Mouse (Mus musculus) liver, embryonic 12.5 days (tissue): ENCODE measurements around the gene Ttc37. TPM values are rescaled to one million over a fixed set of nuclear protein-coding genes. Genes with fewer than 3 reads are reported as not detected.

ENCODE experiments used
- polyA plus RNA-seq: library from polyadenylated mRNA; unstranded; fragments of >200 nt; fragmentation: Nextera tagmentation; extraction: Ambion mirVana; gene quantifications from 2 replicates; pipeline ENCODE4 v1.2.1, GENCODE M21; 2016

The Ttc37 gene
- polyA plus RNA-seq, 1 experiment from 2014 or later, result 10.1 TPM

Other genes starting within 250 kb of the Ttc37 start
- 9.7 and 9.8 TPM in 2 replicates for gene Rhobtb3, start 154.8 kb upstream of the Ttc37 start, polyA plus RNA-seq
- 0.77 and 1.3 TPM in 2 replicates for gene Spata9, start 131.6 kb upstream of the Ttc37 start, polyA plus RNA-seq
- gene Rfesd, start 80.0 kb upstream of the Ttc37 start, polyA plus RNA-seq, result 230 and 231 TPM in 2 replicates
- 5.9 and 6.2 TPM in 2 replicates for gene Gpr150, start 41.7 kb upstream of the Ttc37 start, polyA plus RNA-seq
- gene Arsk, start 74 bp upstream of the Ttc37 start, polyA plus RNA-seq, result 2.8 and 3.3 TPM in 2 replicates
- not detected in 2 replicates for gene Fam81b, start 206.3 kb downstream of the Ttc37 start, polyA plus RNA-seq